Mouse (Mus musculus) neural tube, embryonic 13.5 days (tissue): ENCODE data around the gene Cacna1c. TPM values are rescaled to one million over a fixed set of nuclear protein-coding genes. Genes with fewer than 3 reads are reported as not detected.

Source experiments
- ATAC-seq: fragments of 200-750 bp; cut with Nextera tagmentation; 2 replicates; pipeline ENCODE4 v1.8.0; 2017; ENCODE audit warnings: low read depth, mild to moderate bottlenecking, moderate TSS enrichment, moderate library complexity
- H3K27ac ChIP-seq: fragments of 300-500 bp; sonication (generic); replicated peaks from 2 replicates; pipeline ENCODE4 v1.5.1; 2015; ENCODE audit warnings: moderate library complexity, mild to moderate bottlenecking, inconsistent platforms
- H3K27me3 ChIP-seq: fragments of 300-500 bp; sonication (generic); 2 replicates; pipeline ENCODE4 v1.6.1; 2015; ENCODE audit warnings: mild to moderate bottlenecking, inconsistent platforms
- H3K36me3 ChIP-seq: fragments of 300-500 bp; sonication (generic); 2 replicates; pipeline ENCODE4 v1.6.1; 2015; ENCODE audit warnings: mild to moderate bottlenecking, inconsistent platforms
- H3K4me1 ChIP-seq: fragments of 300-500 bp; sonication (generic); replicated peaks from 2 replicates; pipeline ENCODE4 v1.6.1; 2015; ENCODE audit warnings: inconsistent platforms
- H3K4me2 ChIP-seq: fragments of 300-500 bp; sonication (generic); 2 replicates; pipeline ENCODE4 v1.6.1; 2015; ENCODE audit warnings: inconsistent platforms, mild to moderate bottlenecking, moderate library complexity
- H3K4me3 ChIP-seq: fragments of 300-500 bp; sonication (generic); 2 replicates; pipeline ENCODE4 v1.5.1; 2015; ENCODE audit warnings: mild to moderate bottlenecking, inconsistent platforms
- H3K9ac ChIP-seq: fragments of 300-500 bp; sonication (generic); 2 replicates; pipeline ENCODE4 v1.6.1; 2015; ENCODE audit warnings: moderate library complexity, mild to moderate bottlenecking, inconsistent platforms
- H3K9me3 ChIP-seq: fragments of 300-500 bp; sonication (generic); 2 replicates; pipeline ENCODE4 v1.6.1; 2016; ENCODE audit warnings: inconsistent platforms
- WGBS: fragments of 180-500 bp; shearing (Covaris S2); methylation state at CpG from one replicate; pipeline ENCODE4 v1.1.7; 2015; 5-methylcytosine and 5-hydroxymethylcytosine counted together
- polyA plus RNA-seq: library from polyadenylated mRNA; unstranded; fragments of >200 nt; fragmentation: Nextera tagmentation; extraction: Ambion mirVana; gene quantifications from 2 replicates; pipeline ENCODE4 v1.2.1, GENCODE M21; 2015

Gene Cacna1c
- polyA plus RNA-seq, 1 experiment from 2014 or later = 5.0 TPM

DNA sequence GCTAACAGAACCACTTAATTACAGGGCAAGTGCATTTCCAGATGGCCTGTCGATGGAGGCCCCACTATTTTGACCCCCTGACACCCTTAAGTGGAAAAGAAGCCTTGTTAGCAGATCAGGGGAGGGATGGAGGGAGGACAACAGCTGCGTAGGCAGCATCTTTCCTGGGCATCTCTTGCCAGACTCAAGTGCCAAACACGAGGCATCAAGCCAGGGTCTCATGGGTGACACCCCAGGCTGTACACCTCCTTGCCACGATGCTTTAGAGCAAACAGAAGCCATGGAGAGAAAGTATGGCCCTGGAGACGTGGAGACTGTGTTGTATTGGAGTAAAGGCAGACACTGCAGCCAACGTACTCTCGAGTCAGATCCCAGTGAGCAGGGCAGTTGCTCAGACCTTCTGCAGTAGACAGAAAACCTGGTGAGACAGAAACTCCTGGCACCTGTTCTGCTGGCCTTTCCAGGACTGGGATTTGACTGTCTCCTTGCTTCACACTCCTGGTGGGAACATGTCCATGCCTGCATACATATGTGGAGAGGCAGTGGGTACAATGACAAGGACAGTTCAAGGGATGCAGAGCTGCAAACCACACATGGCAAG is 325.9 kb downstream of the Cacna1c start:
- Histone ChIP-seq H3K4me3 (no peak overlapping the region), H3K4me1 (peaks cover 10% of the 10 kb centered on the region; the same call in 1 of the 2 replicates), H3K27me3 (no peaks in the 10 kb centered on the region), H3K9me3 (no peaks in the 10 kb centered on the region), H3K36me3 (no peaks in the 10 kb centered on the region), H3K4me2 (no peak overlapping the region), H3K27ac (no peak overlapping the region), H3K9ac (no peak overlapping the region)
- ATAC-seq = no peak
- WGBS = 70% methylated on average over 7 of the region's 7 CpGs

DNA sequence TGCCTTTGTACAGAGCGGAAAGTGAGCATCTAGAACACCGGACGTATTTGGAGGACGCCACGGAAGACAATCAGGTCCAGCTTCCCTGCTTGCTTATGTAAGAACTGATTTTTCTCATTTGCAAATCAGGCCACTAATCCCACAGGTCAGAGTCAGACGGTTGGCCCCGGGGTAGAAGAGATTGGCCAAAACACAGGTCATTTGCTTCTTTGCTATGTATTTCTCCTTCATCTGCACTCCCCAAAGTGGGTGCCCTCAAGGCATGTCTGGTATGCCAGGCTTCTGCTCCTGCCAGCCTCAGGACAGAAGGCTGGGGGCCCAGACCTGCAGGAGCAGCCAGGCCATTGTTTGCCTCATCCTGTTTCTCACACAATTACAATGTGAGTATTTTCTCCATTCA is 328.8 kb downstream of the Cacna1c start:
- Histone ChIP-seq H3K36me3 (no peaks in the 10 kb centered on the region), H3K9me3 (no peaks in the 10 kb centered on the region), H3K4me3 (no peak overlapping the region), H3K27ac (no peak overlapping the region), H3K27me3 (no peaks in the 10 kb centered on the region), H3K4me2 (no peak overlapping the region), H3K9ac (no peak overlapping the region), H3K4me1 (peaks cover 13% of the 10 kb centered on the region; the same call in 1 of the 2 replicates)
- 85% methylated on average over 7 of the region's 7 CpGs for WGBS
- ATAC-seq = no peak

DNA sequence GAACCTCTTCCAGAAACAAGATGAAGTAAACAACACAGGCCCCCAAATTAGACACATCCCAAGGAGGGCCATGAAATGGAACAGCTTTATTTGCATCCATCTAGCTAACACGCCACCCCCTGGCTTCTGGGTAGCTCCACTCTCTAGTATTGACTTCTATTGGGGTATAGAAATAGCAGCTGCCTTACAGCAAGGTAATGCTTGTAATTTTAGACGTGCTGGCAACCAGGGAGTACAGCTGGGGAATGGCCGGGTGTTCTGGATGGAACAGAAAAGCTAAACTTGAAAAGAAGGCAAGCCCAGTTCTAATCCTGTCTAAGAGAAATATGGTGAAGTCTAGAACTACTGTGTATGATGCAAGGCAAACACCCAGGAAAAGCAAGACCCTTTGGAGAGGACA is 329.3 kb downstream of the Cacna1c start:
- Histone ChIP-seq H3K9me3 (no peaks in the 10 kb centered on the region), H3K27ac (no peak overlapping the region), H3K4me1 (peaks cover 13% of the 10 kb centered on the region; the same call in 1 of the 2 replicates), H3K27me3 (no peaks in the 10 kb centered on the region), H3K36me3 (no peaks in the 10 kb centered on the region), H3K4me3 (no peak overlapping the region), H3K4me2 (no peak overlapping the region), H3K9ac (no peak overlapping the region)
- no peak for ATAC-seq
- WGBS = 80% methylated on average over 3 of the region's 3 CpGs

DNA sequence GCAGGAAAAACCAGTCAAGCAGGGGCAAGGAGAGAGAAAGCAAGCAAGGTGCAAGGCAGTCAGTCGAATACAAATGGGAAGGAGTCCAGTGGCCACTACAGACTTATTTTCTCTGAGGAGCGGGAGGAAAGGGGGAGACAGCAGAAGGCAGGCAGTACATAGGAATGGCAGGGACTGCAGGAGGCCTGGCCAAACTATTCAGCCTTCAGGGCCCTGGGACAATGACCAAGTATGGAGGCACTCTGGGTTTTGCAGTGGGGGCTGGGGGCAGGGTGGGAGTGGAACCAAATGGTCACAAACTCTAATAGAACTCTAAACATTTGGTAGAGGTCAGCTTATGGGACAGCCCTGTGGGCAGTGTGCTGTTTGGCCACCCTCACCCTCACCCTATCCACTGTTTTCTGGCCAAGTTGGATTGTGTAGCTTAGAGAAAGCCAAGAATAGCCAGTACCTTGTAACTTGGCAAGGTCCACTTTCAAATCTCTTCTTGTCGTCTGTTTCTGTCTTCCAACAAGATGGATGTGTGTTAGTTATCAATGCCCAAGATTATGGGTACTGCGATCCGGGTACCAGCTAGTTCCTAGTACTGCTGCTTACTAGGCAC is 330.3 kb downstream of the Cacna1c start:
- no peaks in the 10 kb centered on the region for H3K36me3 ChIP-seq
- H3K4me2 ChIP-seq = no peak overlapping the region
- H3K4me3 ChIP-seq = no peak overlapping the region
- no peak overlapping the region for H3K9ac ChIP-seq
- ATAC-seq = no peak
- no peaks in the 10 kb centered on the region for H3K9me3 ChIP-seq
- H3K4me1 ChIP-seq = peaks cover 13% of the 10 kb centered on the region; the same call in 1 of the 2 replicates
- no peak overlapping the region for H3K27ac ChIP-seq
- 84% methylated on average over 5 of the region's 5 CpGs for WGBS
- no peaks in the 10 kb centered on the region for H3K27me3 ChIP-seq

DNA sequence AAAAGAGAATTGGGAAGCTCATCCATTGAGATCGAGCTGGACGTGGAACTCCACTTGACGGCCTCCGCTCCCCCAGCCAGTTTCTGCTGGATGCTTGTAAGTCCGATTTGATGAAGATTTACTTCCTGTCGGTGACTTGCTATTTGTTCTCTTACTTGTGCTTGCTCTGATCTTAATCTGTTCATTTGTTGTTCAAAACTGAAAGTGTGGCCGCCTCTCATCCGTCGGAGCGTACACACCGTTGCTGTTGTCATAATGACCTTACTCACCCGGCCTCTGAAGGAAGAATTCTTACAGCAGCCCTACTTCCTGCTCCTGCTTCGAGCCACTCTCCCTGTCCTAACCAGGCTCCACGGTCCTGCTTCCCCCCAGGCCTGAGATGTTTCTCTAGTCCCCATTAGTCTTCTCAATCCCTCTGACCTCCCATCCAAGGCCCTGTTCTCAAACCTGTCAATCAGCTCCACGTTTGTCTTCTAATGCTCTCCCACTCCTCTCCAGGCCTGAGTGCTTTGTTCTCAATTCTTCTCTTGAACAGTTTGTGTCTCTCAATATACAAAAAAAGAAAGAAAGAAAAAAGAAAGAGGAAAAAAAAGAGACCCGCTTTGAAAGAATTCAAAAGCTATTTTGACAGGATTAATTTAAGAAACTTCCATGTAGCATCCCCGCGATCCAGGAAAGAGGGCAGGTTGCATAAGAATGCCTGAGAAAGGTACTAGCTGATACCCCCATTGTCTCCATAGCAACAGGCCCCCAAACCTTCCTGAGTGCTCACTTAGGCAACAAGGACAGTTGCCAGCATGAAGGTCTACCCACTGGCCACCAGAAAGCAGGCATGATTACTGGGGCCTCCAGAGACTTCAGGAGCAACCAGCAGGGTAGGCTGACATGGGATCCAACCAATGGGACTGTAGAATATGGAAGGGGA is 331.3 kb downstream of the Cacna1c start:
- H3K36me3 ChIP-seq = no peaks in the 10 kb centered on the region
- H3K9me3 ChIP-seq = no peaks in the 10 kb centered on the region
- H3K4me3 ChIP-seq = no peak overlapping the region
- H3K4me2 ChIP-seq = no peak overlapping the region
- no peak for ATAC-seq
- H3K4me1 ChIP-seq = peaks cover 13% of the 10 kb centered on the region; the same call in 1 of the 2 replicates
- no peak overlapping the region for H3K9ac ChIP-seq
- no peak overlapping the region for H3K27ac ChIP-seq
- H3K27me3 ChIP-seq = no peaks in the 10 kb centered on the region
- 74% methylated on average over 18 of the region's 18 CpGs for WGBS

DNA sequence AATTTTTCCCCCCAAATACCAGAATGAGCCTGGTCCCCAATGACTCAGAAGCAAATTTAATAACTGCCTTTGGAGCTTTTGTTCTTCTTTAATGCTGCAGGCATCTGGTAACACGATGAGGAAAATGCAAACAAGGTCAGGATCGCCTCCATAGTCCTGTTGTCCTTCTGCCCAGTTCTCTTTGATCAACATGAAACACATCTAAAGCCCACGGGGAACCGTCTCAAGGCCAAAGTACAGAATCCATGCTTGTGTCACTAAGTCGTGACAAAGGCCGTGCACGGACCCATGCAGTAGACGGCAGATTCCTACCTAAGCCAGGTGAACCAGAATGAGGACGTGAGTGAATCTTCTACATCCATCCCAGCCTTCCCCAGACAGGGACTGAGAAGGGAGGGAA is 333.5 kb downstream of the Cacna1c start:
- H3K9ac ChIP-seq = no peak overlapping the region
- H3K4me3 ChIP-seq = no peak overlapping the region
- H3K4me1 ChIP-seq = peaks cover 9% of the 10 kb centered on the region; the same call in 1 of the 2 replicates
- no peak for ATAC-seq
- H3K27me3 ChIP-seq = no peaks in the 10 kb centered on the region
- 89% methylated on average over 9 of the region's 9 CpGs for WGBS
- no peak overlapping the region for H3K4me2 ChIP-seq
- no peak overlapping the region for H3K27ac ChIP-seq
- H3K36me3 ChIP-seq = no peaks in the 10 kb centered on the region
- no peaks in the 10 kb centered on the region for H3K9me3 ChIP-seq

DNA sequence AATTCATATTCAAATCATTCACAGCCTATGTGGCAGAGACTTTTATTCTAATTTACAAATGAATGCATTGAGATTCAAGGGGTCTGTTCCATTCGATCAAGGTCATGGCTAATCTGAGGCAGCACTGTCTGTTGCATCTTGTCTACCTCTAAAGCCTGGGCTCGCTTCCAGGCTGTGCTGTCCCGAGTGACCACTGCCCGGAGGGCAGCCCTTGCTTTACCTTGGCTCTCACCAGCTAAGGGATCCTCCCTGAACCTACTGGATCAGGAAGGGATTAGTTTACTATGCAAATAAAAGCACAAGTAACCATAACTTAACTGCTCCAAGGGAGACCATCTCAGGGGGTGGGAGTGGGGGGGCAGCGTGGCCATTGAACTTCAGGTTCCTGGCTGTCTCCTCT is 334.1 kb downstream of the Cacna1c start:
- WGBS = 72% methylated on average over 5 of the region's 5 CpGs

DNA sequence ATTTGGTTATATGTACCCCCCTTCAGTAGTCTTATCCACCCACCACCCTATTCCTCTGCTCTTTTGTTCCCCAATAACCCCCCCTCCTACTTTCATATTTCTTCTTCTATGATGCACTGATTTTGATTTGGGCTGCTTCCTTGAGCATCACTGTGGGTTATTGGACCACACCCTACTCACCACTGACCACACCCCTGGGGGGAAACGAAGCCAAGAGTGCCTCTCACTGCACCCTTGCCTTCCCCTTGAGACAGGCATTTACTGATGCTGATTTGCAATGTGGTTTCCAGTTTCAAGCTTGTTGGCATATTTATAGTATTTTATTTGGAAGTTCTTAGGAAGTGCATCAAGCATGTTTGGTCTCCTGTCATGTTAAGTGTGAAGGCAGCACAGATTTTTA is 337.8 kb downstream of the Cacna1c start:
- Histone ChIP-seq H3K4me3 (no peak overlapping the region), H3K36me3 (no peaks in the 10 kb centered on the region), H3K27me3 (no peaks in the 10 kb centered on the region), H3K27ac (no peak overlapping the region), H3K9ac (no peak overlapping the region), H3K4me2 (no peak overlapping the region), H3K9me3 (no peaks in the 10 kb centered on the region), H3K4me1 (no peaks in the 10 kb centered on the region)
- 51% methylated on average over 1 of the region's 1 CpGs for WGBS
- no peak for ATAC-seq

More for the DNA sequence above, 334.1 kb downstream of the Cacna1c start:
- Histone ChIP-seq H3K4me2 (no peak overlapping the region), H3K27me3 (no peaks in the 10 kb centered on the region), H3K4me1 (0 out of 2 replicates have a peak, but pooled peaks cover 3% of the 10 kb centered on the region), H3K36me3 (no peaks in the 10 kb centered on the region), H3K9me3 (no peaks in the 10 kb centered on the region), H3K27ac (no peak overlapping the region), H3K9ac (no peak overlapping the region), H3K4me3 (no peak overlapping the region)
- ATAC-seq = no peak

DNA sequence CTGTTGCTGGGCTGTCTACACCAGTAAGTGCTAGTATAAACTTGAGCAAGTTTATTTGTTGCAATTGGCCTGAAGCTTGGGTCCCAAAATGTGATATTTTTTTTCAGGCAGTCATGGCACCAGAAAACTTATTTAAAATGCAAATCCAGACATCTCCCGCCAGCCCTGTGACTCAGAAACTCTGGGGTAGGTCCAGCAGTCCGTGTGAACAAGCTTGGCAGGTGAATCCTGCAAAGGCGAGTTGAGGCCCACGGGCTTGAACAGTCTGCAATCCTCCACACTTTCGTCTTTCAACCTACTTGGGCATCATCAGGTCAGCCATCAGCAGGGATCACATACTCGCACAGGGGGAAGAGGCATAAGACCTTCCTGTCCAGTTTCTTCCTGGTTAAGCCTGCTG is 344.1 kb downstream of the Cacna1c start:
- Histone ChIP-seq H3K4me2 (no peak overlapping the region), H3K36me3 (no peaks in the 10 kb centered on the region), H3K27ac (no peak overlapping the region), H3K9me3 (no peaks in the 10 kb centered on the region), H3K9ac (no peak overlapping the region), H3K4me1 (no peaks in the 10 kb centered on the region), H3K27me3 (no peaks in the 10 kb centered on the region), H3K4me3 (no peak overlapping the region)
- WGBS = 77% methylated on average over 6 of the region's 6 CpGs
- ATAC-seq = no peak

DNA sequence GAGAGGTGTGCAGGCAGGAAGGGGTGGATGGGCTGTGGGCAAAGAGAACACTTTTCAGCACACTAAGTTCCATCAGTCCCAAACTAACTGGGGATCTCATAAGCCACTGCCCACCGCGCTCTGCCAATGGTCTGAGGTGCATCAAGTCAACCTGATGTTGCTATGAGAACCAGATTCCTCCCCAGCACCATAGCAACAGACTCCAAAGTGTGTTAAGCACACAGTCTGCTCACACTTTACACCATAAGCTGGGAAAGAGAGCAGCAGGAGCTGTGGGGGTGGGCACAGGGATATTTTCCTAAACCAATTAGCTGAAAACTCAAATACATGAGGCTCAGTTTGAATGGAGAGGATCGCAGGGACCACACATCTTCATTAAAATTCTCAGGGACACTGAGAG is 345.1 kb downstream of the Cacna1c start:
- Histone ChIP-seq H3K4me3 (no peak overlapping the region), H3K27me3 (no peaks in the 10 kb centered on the region), H3K9ac (no peak overlapping the region), H3K4me2 (no peak overlapping the region), H3K27ac (no peak overlapping the region), H3K4me1 (peaks cover 7% of the 10 kb centered on the region), H3K9me3 (no peaks in the 10 kb centered on the region), H3K36me3 (no peaks in the 10 kb centered on the region)
- no peak for ATAC-seq
- 79% methylated on average over 3 of the region's 3 CpGs for WGBS

DNA sequence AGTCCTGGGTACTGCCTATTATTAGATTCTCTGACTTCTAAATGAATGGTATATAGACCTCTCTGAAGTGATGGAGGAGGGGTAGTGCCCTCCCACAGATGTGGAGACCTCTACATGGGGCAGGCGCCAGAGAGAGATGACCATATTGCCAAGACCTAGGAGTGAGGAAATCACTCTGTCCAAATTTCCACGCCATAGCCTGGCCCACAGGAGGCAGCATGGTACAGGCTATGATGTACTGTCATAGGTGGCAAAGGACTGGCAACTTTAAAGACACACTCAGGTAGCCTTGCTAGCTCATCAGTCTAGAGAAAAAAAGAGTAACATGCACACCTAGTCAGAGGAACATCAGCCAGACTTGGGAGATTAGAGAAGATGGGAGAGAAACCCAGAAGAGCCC is 347.6 kb downstream of the Cacna1c start:
- Histone ChIP-seq H3K4me3 (no peak overlapping the region), H3K4me2 (no peak overlapping the region), H3K4me1 (peaks cover 24% of the 10 kb centered on the region), H3K36me3 (no peaks in the 10 kb centered on the region), H3K27me3 (no peaks in the 10 kb centered on the region), H3K27ac (no peak overlapping the region), H3K9me3 (no peaks in the 10 kb centered on the region), H3K9ac (no peak overlapping the region)
- no peak for ATAC-seq
- 86% methylated on average over 2 of the region's 2 CpGs for WGBS

DNA sequence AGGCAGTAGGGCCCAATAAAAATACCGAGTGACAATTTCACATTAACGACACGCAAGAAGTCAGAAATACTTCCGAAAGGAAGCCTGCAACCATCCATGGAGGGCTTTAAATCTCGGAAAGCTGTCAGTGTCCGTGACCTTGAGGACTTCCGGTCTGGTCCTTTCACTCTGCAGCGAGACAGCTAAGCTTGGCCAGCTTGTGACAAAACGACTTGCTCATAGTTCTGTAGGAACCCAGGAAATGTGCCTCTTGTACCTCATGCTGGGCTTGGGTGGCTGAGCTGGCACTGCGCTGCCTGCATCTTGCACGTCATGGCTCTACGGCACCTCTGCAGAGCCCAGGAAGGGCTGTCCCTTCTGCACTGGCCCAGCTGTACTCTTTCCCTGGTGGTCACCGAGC is 348.5 kb downstream of the Cacna1c start:
- H3K27me3 ChIP-seq = no peaks in the 10 kb centered on the region
- no peak overlapping the region for H3K9ac ChIP-seq
- no peaks in the 10 kb centered on the region for H3K36me3 ChIP-seq
- no peak overlapping the region for H3K4me2 ChIP-seq
- H3K27ac ChIP-seq = no peak overlapping the region
- ATAC-seq = no peak
- peaks cover 24% of the 10 kb centered on the region for H3K4me1 ChIP-seq
- no peak overlapping the region for H3K4me3 ChIP-seq
- H3K9me3 ChIP-seq = no peaks in the 10 kb centered on the region
- 78% methylated on average over 13 of the region's 13 CpGs for WGBS
